Comparison of ENCODE assay signal across 15 mouse cellular contexts in the genomic region with DNA sequence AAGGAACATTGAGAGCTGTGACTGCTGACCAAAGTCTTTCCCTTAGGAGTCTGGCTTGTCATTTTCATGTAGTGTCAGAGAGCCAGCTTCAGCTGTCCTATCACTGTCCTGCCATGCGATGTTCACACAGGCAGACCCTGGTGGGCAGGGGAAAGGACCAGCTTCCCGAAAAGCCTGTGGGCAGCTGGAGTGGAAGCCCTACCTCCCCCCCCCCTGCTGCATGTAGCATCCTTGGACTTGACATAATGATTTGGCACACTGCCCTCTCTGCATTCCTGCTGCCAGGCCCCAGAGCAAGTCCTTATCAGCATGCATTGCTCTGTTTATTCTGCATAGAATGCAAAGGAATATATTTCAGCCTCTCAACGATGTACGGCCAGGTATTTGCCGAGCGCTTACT.
A peak's percentile ranks its signal among the peaks of the same experiment; 100 is the strongest.
DNase-seq lines count a peak whose midpoint lies in the region; ATAC-seq lines count a peak whose summit lies in the region.
"Had no signal": no experiment of that assay in that cellular context is flagged by ENCODE, and none has a peak within 500 bp of the region (broad histone marks: within the 10 kb centered on the region; RNA-seq: fewer than 3 reads in every experiment).

No protein-coding gene starts in this region.

- H3K9ac ChIP-seq in heart, embryonic 11.5 days (ENCODE audit: low read depth, low read length) = no peak overlapping the region
- H3K9ac ChIP-seq in midbrain, embryonic 14.5 days (replicated peaks; ENCODE audit: low read length) = no peak overlapping the region
- no peak overlapping the region for H3K9ac ChIP-seq in midbrain, embryonic 15.5 days
- H3K9ac ChIP-seq: embryonic facial prominence, embryonic 12.5 days; forebrain, embryonic 15.5 days; kidney, embryonic 15.5 days; neural tube, embryonic 15.5 days had no signal

- DNase-seq in adrenal gland, postnatal 10 days = peak; percentile 39
- DNase-seq in adrenal gland, adult 8-10 months = no peak
- DNase-seq in heart, adult 11 months = no peak
- peak; percentile 52 for DNase-seq in midbrain, embryonic 14.5 days
- DNase-seq in heart, postnatal 4 days = peak; percentile 45
- DNase-seq in thymus, postnatal 36 days = no peak
- DNase-seq: right cerebral cortex, postnatal 14 days; thymus, adult 18-20 months had no signal

- WGBS in heart, embryonic 11.5 days (ENCODE audit: insufficient replicate concordance) = 41% methylated on average over 6 of the region's 6 CpGs
- 73% methylated on average over 6 of the region's 6 CpGs for WGBS in midbrain, embryonic 14.5 days
- 71% methylated on average over 6 of the region's 6 CpGs for WGBS in midbrain, embryonic 15.5 days

- H3K36me3 ChIP-seq in heart, embryonic 11.5 days (ENCODE audit: control insufficient read depth, insufficient read depth, low read length) = no peaks in the 10 kb centered on the region
- H3K36me3 ChIP-seq in midbrain, embryonic 14.5 days (ENCODE audit: control insufficient read depth, insufficient read depth, low read length) = no peaks in the 10 kb centered on the region
- no peaks in the 10 kb centered on the region for H3K36me3 ChIP-seq in midbrain, embryonic 15.5 days (replicated peaks)
- H3K36me3 ChIP-seq: embryonic facial prominence, embryonic 12.5 days; forebrain, embryonic 15.5 days; kidney, embryonic 15.5 days; neural tube, embryonic 15.5 days had no signal

- H3K4me1 ChIP-seq in heart, embryonic 11.5 days (ENCODE audit: control insufficient read depth, insufficient read depth, low read length) = peaks cover 17% of the 10 kb centered on the region
- H3K4me1 ChIP-seq in midbrain, embryonic 14.5 days (ENCODE audit: control insufficient read depth, insufficient read depth, low read length) = no peaks in the 10 kb centered on the region
- no peaks in the 10 kb centered on the region; the same call in 1 of the 2 replicates for H3K4me1 ChIP-seq in midbrain, embryonic 15.5 days
- H3K4me1 ChIP-seq: embryonic facial prominence, embryonic 12.5 days; kidney, embryonic 15.5 days had no signal

- H3K4me3 ChIP-seq in heart, embryonic 11.5 days (ENCODE audit: low read depth, low read length) = no peak overlapping the region
- no peak overlapping the region for H3K4me3 ChIP-seq in midbrain, embryonic 14.5 days (replicated peaks; ENCODE audit: low read depth, low read length)
- H3K4me3 ChIP-seq in midbrain, embryonic 15.5 days = no peak overlapping the region
- H3K4me3 ChIP-seq: embryonic facial prominence, embryonic 12.5 days; forebrain, embryonic 15.5 days; kidney, embryonic 15.5 days; neural tube, embryonic 15.5 days had no signal

- no peaks in the 10 kb centered on the region for H3K9me3 ChIP-seq in heart, embryonic 11.5 days (replicated peaks; ENCODE audit: control insufficient read depth, low read length)
- H3K9me3 ChIP-seq in midbrain, embryonic 14.5 days (ENCODE audit: control insufficient read depth, low read length) = no peaks in the 10 kb centered on the region
- no peaks in the 10 kb centered on the region for H3K9me3 ChIP-seq in midbrain, embryonic 15.5 days
- H3K9me3 ChIP-seq: embryonic facial prominence, embryonic 12.5 days; forebrain, embryonic 15.5 days; kidney, embryonic 15.5 days; neural tube, embryonic 15.5 days had no signal

- H3K4me2 ChIP-seq in heart, embryonic 11.5 days = no peak overlapping the region
- H3K4me2 ChIP-seq in midbrain, embryonic 14.5 days (ENCODE audit: low read length) = no peak overlapping the region
- no peak overlapping the region for H3K4me2 ChIP-seq in midbrain, embryonic 15.5 days
- H3K4me2 ChIP-seq: embryonic facial prominence, embryonic 12.5 days; forebrain, embryonic 15.5 days; kidney, embryonic 15.5 days; liver, embryonic 11.5 days; neural tube, embryonic 15.5 days had no signal

- H3K27ac ChIP-seq in heart, embryonic 11.5 days (ENCODE audit: low read depth, low read length) = no peak overlapping the region
- no peak overlapping the region for H3K27ac ChIP-seq in midbrain, embryonic 14.5 days (replicated peaks; ENCODE audit: low read depth, low read length)
- H3K27ac ChIP-seq in midbrain, embryonic 15.5 days = no peak overlapping the region
- H3K27ac ChIP-seq: embryonic facial prominence, embryonic 12.5 days; forebrain, embryonic 15.5 days; kidney, embryonic 15.5 days; neural tube, embryonic 15.5 days had no signal

- H3K27me3 ChIP-seq in heart, embryonic 11.5 days (ENCODE audit: control insufficient read depth, insufficient read depth, low read length) = no peaks in the 10 kb centered on the region
- no peaks in the 10 kb centered on the region for H3K27me3 ChIP-seq in midbrain, embryonic 14.5 days (ENCODE audit: control insufficient read depth, insufficient read depth, low read length)
- H3K27me3 ChIP-seq in midbrain, embryonic 15.5 days (replicated peaks) = no peaks in the 10 kb centered on the region
- H3K27me3 ChIP-seq: embryonic facial prominence, embryonic 12.5 days; forebrain, embryonic 15.5 days; kidney, embryonic 15.5 days; neural tube, embryonic 15.5 days had no signal

- ATAC-seq in heart, embryonic 11.5 days (replicated peaks; ENCODE audit: insufficient number of reproducible peaks, low FRiP score, low TSS enrichment) = 0 out of 2 replicates have a peak, but pooled peaks have one; percentile 35
- ATAC-seq in midbrain, embryonic 14.5 days (ENCODE audit: low FRiP score, low TSS enrichment) = no peak
- ATAC-seq in midbrain, embryonic 15.5 days (replicated peaks) = no peak
- ATAC-seq: forebrain, embryonic 15.5 days had no signal

Comparison
In these comparisons a context has a peak if more than half of its experiments do, and no peak if none do; other contexts are left out.
1. DNase-seq: peak in adrenal gland, postnatal 10 days (single experiment), midbrain, embryonic 14.5 days (single experiment) and heart, postnatal 4 days (single experiment); none in adrenal gland, adult 8-10 months (single experiment), heart, adult 11 months (single experiment) and thymus, postnatal 36 days (0 of 2).